Mouse (Mus musculus): Measurements from ENCODE around the gene Cdh7. TPM values are rescaled to one million over a fixed set of nuclear protein-coding genes. Genes with fewer than 3 reads are reported as not detected.
"Not testable (repeated sequence)": the region's sequence is repeated elsewhere in the genome, so short reads cannot be mapped to it uniquely, and the experiment has no call there.

Gene Cdh7
- polyA plus RNA-seq, 1 experiment from 2014 or later: not detected

- H3K79me2 ChIP-seq (ENCODE audit: inconsistent target): no peaks in the 10 kb centered on the region
- no peak overlapping the region for H3K27ac ChIP-seq
- H3K36me3 ChIP-seq (ENCODE audit: inconsistent target): no peaks in the 10 kb centered on the region
- no peak overlapping the region for H3K4me3 ChIP-seq (ENCODE audit: inconsistent target)
Measured at GRCm38 (mm10) chr1:110056317-110056716, 74.1 kb downstream of the Cdh7 start.

- H3K4me3 ChIP-seq (ENCODE audit: inconsistent target): no peak overlapping the region
- WGBS (ENCODE audit: missing documents): 83% methylated on average over 1 of the region's 1 CpGs
- H3K79me2 ChIP-seq (ENCODE audit: inconsistent target): no peaks in the 10 kb centered on the region
- no peak overlapping the region for H3K27ac ChIP-seq
- H3K36me3 ChIP-seq (ENCODE audit: inconsistent target): no peaks in the 10 kb centered on the region
Measured at GRCm38 (mm10) chr1:110067405-110067804, 85.2 kb downstream of the Cdh7 start.

- Histone ChIP-seq H3K36me3 (ENCODE audit: inconsistent target) (no peaks in the 10 kb centered on the region), H3K79me2 (ENCODE audit: inconsistent target) (no peaks in the 10 kb centered on the region), H3K27ac (no peak overlapping the region), H3K4me3 (ENCODE audit: inconsistent target) (no peak overlapping the region)
Measured at GRCm38 (mm10) chr1:110078471-110078870, 96.2 kb downstream of the Cdh7 start.

GRCm38 (mm10) chr1:110118071-110118470, 135.8 kb downstream of the Cdh7 start:
- Histone ChIP-seq H3K27ac (no peak overlapping the region), H3K36me3 (ENCODE audit: inconsistent target) (no peaks in the 10 kb centered on the region), H3K79me2 (ENCODE audit: inconsistent target) (no peaks in the 10 kb centered on the region), H3K4me3 (ENCODE audit: inconsistent target) (no peak overlapping the region)
- WGBS (ENCODE audit: missing documents): 88% methylated on average over 1 of the region's 1 CpGs

- no peaks in the 10 kb centered on the region for H3K79me2 ChIP-seq (ENCODE audit: inconsistent target)
- H3K4me3 ChIP-seq (ENCODE audit: inconsistent target): no peak overlapping the region
- no peaks in the 10 kb centered on the region for H3K36me3 ChIP-seq (ENCODE audit: inconsistent target)
- no peak overlapping the region for H3K27ac ChIP-seq
- 70% methylated on average over 1 of the region's 1 CpGs for WGBS (ENCODE audit: missing documents)
Measured at GRCm38 (mm10) chr1:110118862-110119261, 136.6 kb downstream of the Cdh7 start.

GRCm38 (mm10) chr1:110171459-110171858, 189.2 kb downstream of the Cdh7 start:
- H3K36me3 ChIP-seq (ENCODE audit: inconsistent target); H3K4me3 ChIP-seq (ENCODE audit: inconsistent target); H3K79me2 ChIP-seq (ENCODE audit: inconsistent target); H3K27ac ChIP-seq: not testable (repeated sequence)
- no CpG with 5 or more reads among the region's 12 CpGs for WGBS (ENCODE audit: missing documents)
